Mouse (Mus musculus): ENCODE data around the gene Ndufaf2.

DNA sequence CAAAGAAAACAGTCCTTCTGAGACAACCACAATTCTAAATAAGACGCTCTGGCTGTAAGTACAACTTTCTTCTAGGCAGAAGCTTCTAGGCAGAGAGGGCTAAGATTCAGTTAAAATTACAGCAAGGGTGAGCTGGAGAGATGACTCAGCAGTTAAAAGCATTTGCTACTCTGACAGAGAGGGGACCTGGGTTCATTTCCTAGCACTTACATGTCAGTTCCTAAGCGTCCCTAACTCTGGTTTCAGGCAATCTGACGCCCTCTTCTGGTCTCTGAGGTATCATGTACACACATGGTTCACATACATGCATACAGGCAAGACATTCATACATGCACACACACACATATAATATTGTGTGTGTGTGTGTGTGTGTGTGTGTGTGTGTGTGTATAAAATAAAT, 27.1 kb upstream of the Ndufaf2 start:
- TF ChIP-seq CTCF (IDR thresholded peaks at IDR 0.05; ENCODE audit: control insufficient read depth, insufficient read depth, insufficient replicate concordance, low read depth, low read length) (no peak), POLR2A (IDR thresholded peaks at IDR 0.05; ENCODE audit: control insufficient read depth, low read depth, low read length) (no peak)

All from testis, adult 2 months (tissue).